Mouse (Mus musculus) lung, embryonic 16.5 days (tissue): ENCODE measurements around the gene Mef2a. TPM values are rescaled to one million over a fixed set of nuclear protein-coding genes. Genes with fewer than 3 reads are reported as not detected.

Experiments used
- ATAC-seq: fragments of 200-750 bp; cut with Nextera tagmentation; 2 replicates; pipeline ENCODE4 v1.8.0; 2017; ENCODE audit warnings: low read depth, mild to moderate bottlenecking, moderate library complexity
- H3K27ac ChIP-seq: fragments of 300-500 bp; sonication (generic); 2 replicates; pipeline ENCODE4 v1.5.1; 2014; ENCODE audit warnings: mild to moderate bottlenecking, control low read depth, low read length
- H3K27me3 ChIP-seq: fragments of 300-500 bp; sonication (generic); 2 replicates; pipeline ENCODE4 v1.6.1; 2014; ENCODE audit warnings: low read depth, low read length, mixed read lengths; ENCODE audit not compliant: control insufficient read depth, insufficient read depth
- H3K36me3 ChIP-seq: fragments of 300-500 bp; sonication (generic); 2 replicates; pipeline ENCODE4 v1.6.1; 2014; ENCODE audit warnings: low read length; ENCODE audit not compliant: control insufficient read depth, insufficient read depth
- H3K4me1 ChIP-seq: fragments of 300-500 bp; sonication (generic); replicated peaks from 2 replicates; pipeline ENCODE4 v1.6.1; 2014; ENCODE audit warnings: low read length, mixed read lengths; ENCODE audit not compliant: control insufficient read depth, insufficient read depth
- H3K4me2 ChIP-seq: fragments of 300-500 bp; sonication (generic); 2 replicates; pipeline ENCODE4 v1.6.1; 2014; ENCODE audit warnings: low read depth, low read length, control low read depth
- H3K4me3 ChIP-seq: fragments of 300-500 bp; sonication (generic); 2 replicates; pipeline ENCODE4 v1.5.1; 2014; ENCODE audit warnings: mild to moderate bottlenecking, low read length, control low read depth
- H3K9ac ChIP-seq: fragments of 300-500 bp; sonication (generic); 2 replicates; pipeline ENCODE4 v1.6.1; 2014; ENCODE audit warnings: low read length, control low read depth
- H3K9me3 ChIP-seq: fragments of 300-500 bp; sonication (generic); 2 replicates; pipeline ENCODE4 v1.6.1; 2016; ENCODE audit warnings: low read length; ENCODE audit not compliant: control insufficient read depth
- WGBS: fragments of 180-500 bp; shearing (Covaris S2); extraction: QIAGEN DNeasy Blood & Tissue Kit; methylation state at CpG from one replicate; pipeline ENCODE4 v1.1.7; 2014; 5-methylcytosine and 5-hydroxymethylcytosine counted together
- polyA plus RNA-seq: library from polyadenylated mRNA; unstranded; fragments of >200 nt; fragmentation: Nextera tagmentation; extraction: Ambion mirVana; gene quantifications from 2 replicates; pipeline ENCODE4 v1.2.1, GENCODE M21; 2015

Mef2a gene
- polyA plus RNA-seq, 1 experiment from 2014 or later, result 65.2 TPM

DNA sequence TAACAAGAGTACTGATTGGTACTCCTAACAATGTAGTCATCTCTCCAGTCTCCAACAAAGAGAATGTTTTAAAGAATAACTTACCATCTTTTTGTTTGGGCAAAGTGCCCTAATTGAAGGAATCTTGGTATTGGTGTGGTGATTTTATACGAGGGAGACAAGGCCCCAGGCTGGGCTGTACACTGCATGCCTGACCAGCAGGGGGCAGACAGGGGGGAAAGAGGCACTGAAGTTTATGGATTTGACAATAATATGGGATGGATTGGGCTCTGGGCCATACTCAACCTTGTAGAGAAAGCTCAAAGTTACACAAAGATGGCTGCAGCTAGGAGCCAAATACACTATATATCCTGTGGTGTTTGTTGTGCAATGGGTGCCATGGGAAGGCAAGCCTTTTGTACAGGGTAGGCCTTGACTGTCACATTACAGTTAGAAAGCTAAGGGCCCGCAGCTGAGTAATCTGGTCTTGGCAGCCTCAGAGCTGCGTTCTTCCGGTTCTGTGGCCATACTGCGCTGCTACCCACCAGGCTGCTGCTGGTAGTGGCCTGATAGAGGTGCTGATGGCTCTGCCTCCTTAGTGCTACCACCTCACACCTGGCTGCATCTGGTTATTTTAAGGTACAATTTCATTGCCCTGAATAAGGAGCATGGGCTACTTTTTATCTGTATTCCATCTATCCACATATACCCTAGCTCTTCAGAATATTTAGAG, 143.6 kb downstream of the Mef2a start:
- H3K4me3 ChIP-seq, result no peak overlapping the region
- no peak overlapping the region for H3K4me2 ChIP-seq
- H3K9ac ChIP-seq, result no peak overlapping the region
- H3K36me3 ChIP-seq, result peaks cover 6% of the 10 kb centered on the region; the same call in 1 of the 2 replicates
- H3K4me1 ChIP-seq, result no peaks in the 10 kb centered on the region; the same call in 1 of the 2 replicates
- H3K27ac ChIP-seq, result no peak overlapping the region
- peak; percentile 74 for ATAC-seq
- whole genome bisulfite sequencing, result 81% methylated on average over 5 of the region's 5 CpGs
- H3K9me3 ChIP-seq, result no peaks in the 10 kb centered on the region
- H3K27me3 ChIP-seq, result no peaks in the 10 kb centered on the region

DNA sequence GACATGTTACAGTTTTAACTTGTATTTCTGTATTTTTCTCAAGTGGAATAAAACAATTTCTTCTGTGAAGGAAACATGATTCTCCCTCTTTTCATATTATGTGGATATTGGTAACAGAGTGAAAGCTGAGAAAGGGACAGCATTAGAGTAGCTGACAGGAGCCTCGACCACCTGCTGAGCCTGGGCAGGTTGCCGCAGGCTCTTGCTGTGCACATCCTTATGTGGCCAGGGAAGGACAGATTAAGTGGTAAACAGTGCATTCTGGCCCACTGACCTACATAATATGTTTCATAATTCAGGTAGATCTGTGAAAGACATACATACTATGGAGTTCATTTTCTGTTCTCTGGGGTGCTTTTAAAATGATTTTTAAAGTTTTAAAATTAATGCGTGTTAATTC, 144.3 kb downstream of the Mef2a start:
- Histone ChIP-seq H3K36me3 (peaks cover 6% of the 10 kb centered on the region; the same call in 1 of the 2 replicates), H3K4me3 (no peak overlapping the region), H3K4me1 (peaks cover 2% of the 10 kb centered on the region), H3K9me3 (no peaks in the 10 kb centered on the region), H3K27me3 (no peaks in the 10 kb centered on the region), H3K27ac (no peak overlapping the region), H3K9ac (no peak overlapping the region), H3K4me2 (no peak overlapping the region)
- ATAC-seq, result no peak
- 70% methylated on average over 3 of the region's 3 CpGs for WGBS

DNA sequence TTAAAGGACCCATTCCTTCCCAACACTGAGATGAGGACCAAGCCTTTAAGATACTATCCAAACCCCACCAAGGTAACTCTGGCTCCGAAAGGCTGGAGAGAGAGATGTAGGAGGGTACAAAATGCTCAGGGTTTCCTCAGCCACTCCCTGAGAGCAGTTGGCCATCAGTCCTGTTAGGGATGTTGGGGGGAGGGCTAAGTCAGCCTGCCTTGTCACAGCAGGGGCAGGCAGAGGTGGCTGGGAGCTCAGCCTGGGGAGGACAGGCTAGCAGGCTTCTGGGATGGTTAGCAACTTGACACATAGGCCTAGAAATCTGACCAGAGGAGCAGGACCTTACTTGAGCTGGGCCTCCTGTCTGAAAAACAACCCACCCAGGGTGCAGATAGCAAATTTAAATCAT, 145.1 kb downstream of the Mef2a start:
- WGBS, result 58% methylated on average over 1 of the region's 1 CpGs

DNA sequence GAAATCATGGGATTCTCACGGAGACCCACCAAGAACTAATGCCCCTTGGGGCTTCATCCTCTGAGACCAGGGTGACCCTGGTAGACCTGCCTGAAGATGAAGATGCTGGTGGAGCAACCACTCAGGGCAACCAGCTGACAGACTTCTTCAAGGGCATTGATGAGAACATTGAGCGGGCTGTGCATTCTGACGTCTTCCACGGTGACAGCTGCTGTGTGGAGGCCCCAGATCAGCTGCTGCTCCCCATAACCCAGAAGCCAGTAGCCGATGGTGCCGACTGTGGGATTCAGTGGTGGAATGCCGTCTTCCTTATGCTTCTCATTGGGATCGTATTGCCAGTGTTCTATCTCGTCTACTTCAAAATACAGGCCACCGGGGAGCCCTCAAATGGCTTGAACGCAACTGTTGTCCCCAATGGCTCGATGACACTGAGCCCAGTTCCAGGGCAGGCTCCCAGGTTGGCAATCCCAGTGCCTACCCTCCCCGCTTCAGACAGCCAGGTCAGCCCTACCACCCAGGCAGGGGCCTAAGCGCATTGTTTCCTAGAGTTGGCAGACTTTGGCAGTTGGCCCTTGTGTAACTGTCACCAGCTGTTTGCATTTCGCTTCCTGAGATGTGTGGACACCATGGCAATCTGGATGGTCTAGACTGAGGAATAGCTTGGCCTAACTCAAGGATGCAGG, 146.6 kb downstream of the Mef2a start:
- Histone ChIP-seq H3K9me3 (no peaks in the 10 kb centered on the region), H3K27ac (no peak overlapping the region), H3K9ac (no peak overlapping the region), H3K4me2 (no peak overlapping the region), H3K27me3 (no peaks in the 10 kb centered on the region), H3K4me1 (peaks cover 8% of the 10 kb centered on the region), H3K4me3 (no peak overlapping the region), H3K36me3 (0 out of 2 replicates have a peak, but pooled peaks cover 6% of the 10 kb centered on the region)
- ATAC-seq, result no peak
- WGBS, result 88% methylated on average over 15 of the region's 15 CpGs

More for the DNA sequence above, 145.1 kb downstream of the Mef2a start:
- H3K27me3 ChIP-seq, result no peaks in the 10 kb centered on the region
- peaks cover 6% of the 10 kb centered on the region; the same call in 1 of the 2 replicates for H3K36me3 ChIP-seq
- H3K4me3 ChIP-seq, result no peak overlapping the region
- no peak overlapping the region for H3K27ac ChIP-seq
- H3K4me1 ChIP-seq, result peaks cover 8% of the 10 kb centered on the region
- H3K4me2 ChIP-seq, result no peak overlapping the region
- ATAC-seq, result no peak
- no peak overlapping the region for H3K9ac ChIP-seq
- H3K9me3 ChIP-seq, result no peaks in the 10 kb centered on the region

DNA sequence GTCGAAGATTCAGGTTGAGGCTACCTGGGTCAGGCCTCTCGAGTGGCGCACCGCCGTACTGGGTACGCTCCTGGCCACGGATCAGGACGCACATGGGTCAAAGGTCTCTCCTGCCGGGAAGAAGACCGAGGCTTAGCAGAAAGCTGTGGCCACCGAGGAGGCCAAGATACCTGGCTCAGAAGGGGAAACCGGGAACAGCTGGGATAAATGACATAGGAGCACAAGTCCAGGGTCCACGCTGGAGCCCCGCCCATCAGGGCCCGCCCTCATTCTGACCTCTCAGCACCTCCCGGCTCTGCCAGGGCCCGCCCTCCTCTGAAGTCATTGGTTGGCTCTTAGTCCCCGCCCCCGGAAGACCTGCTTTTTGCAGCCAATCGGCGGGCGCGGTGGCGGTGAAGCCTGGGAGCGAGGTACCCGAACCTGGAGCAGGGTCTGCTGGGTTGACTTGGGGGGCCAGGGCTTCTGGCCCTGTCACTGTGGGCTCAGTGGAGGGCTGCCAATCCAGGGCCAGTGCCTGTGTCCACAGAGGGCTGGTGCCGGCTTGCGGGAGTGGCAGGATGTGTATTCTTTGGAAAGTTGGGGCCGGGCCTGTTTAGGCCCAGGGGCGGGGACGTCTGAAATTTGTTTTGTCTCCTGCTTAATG, 150.3 kb downstream of the Mef2a start, which contains the start of gene Lysmd4:
TSS of gene Lysmd4 (plus strand) at position 325 of the 643 bp plus-strand sequence.
- Histone ChIP-seq H3K27ac (no peak within 1 kb of the TSS; the same call in 1 of the 2 replicates), H3K36me3 (0 out of 2 replicates have a peak, but pooled peaks cover 6% of the 10 kb centered on the region)

DNA sequence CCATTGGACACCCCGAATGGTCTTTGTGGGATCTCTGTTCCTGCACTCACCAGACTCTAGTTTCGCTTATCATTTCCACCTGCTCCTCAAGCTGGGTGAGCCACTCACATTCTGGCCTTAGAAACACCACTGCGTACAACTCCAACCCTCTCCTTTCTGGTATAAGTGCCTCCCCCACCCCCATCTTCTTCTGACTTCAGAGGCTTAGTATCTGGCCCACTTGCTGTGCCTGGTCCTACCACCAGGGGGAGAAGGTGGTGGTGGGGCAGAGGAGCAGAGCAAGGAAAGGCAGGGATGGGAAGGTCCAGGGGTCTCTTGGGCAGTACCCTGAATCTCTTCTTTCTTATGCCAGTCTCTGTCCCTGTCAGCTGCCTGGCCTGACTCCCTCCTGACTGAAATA, 155.6 kb downstream of the Mef2a start:
- no peak overlapping the region for H3K27ac ChIP-seq
- no peaks in the 10 kb centered on the region; the same call in 1 of the 2 replicates for H3K4me1 ChIP-seq
- no peak overlapping the region for H3K9ac ChIP-seq
- no peaks in the 10 kb centered on the region for H3K27me3 ChIP-seq
- H3K36me3 ChIP-seq, result no peaks in the 10 kb centered on the region
- no peak overlapping the region for H3K4me3 ChIP-seq
- WGBS, result 69% methylated on average over 3 of the region's 3 CpGs
- no peak overlapping the region for H3K4me2 ChIP-seq
- ATAC-seq, result peak; percentile 44
- no peaks in the 10 kb centered on the region for H3K9me3 ChIP-seq

More for the DNA sequence above, 150.3 kb downstream of the Mef2a start, which contains the start of gene Lysmd4:
- Histone ChIP-seq H3K4me1 (peaks cover 8% of the 10 kb centered on the region), H3K4me2 (peak within 1 kb of the TSS; percentile 85), H3K27me3 (no peaks in the 10 kb centered on the region), H3K9ac (peak within 1 kb of the TSS; percentile 84), H3K9me3 (no peaks in the 10 kb centered on the region), H3K4me3 (peak within 1 kb of the TSS; percentile 79)
- ATAC-seq, result peak; percentile 99
- WGBS, result 1% methylated on average over 31 of the region's 31 CpGs

DNA sequence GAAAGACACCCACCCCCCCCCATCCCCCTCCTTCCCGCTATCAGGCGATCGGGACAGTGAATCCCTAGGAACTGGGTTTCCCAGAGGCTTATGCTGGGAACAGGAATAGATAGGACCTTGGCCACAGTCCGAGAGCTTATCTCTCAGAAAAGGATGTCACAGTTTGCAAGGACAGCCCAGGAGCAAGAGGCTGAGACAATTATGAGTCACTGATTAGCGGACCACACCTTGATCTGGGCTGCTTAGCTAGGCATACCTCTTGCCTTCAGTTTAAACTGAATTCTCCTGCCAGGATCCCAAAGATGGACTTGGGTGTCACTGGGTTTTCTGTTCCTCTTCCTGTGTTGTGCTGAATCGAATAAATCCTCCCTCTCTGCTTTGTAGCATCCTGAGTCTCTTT, 156.3 kb downstream of the Mef2a start:
- Histone ChIP-seq H3K9ac (no peak overlapping the region), H3K36me3 (no peaks in the 10 kb centered on the region), H3K27ac (no peak overlapping the region), H3K4me1 (no peaks in the 10 kb centered on the region), H3K27me3 (no peaks in the 10 kb centered on the region), H3K4me3 (no peak overlapping the region), H3K4me2 (no peak overlapping the region), H3K9me3 (no peaks in the 10 kb centered on the region)
- WGBS, result 69% methylated on average over 6 of the region's 6 CpGs
- ATAC-seq, result no peak

DNA sequence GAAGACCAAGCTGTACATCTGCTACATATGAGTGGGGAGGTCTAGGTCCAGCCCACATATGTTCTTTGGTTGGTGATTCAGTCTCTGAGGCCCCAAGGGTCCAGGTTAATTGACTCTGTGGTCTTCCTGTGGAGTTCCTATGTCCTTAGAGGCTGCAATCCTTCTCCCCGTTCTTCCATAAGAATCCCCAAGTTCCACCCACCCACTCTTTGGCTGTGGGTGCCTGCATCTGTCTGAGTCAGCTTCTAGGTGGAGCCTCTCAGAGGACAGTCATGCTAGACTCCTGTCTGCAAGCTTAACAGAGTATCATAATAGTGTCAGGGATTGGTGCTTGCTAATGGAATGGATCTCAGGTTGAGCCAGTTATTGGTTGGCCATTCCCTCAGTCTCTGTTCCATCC, 159.1 kb downstream of the Mef2a start:
- H3K4me2 ChIP-seq, result no peak overlapping the region
- no peak overlapping the region for H3K27ac ChIP-seq
- H3K4me1 ChIP-seq, result no peaks in the 10 kb centered on the region
- WGBS, result 89% methylated on average over 1 of the region's 1 CpGs
- no peaks in the 10 kb centered on the region for H3K36me3 ChIP-seq
- H3K9ac ChIP-seq, result no peak overlapping the region
- no peaks in the 10 kb centered on the region for H3K9me3 ChIP-seq
- no peaks in the 10 kb centered on the region for H3K27me3 ChIP-seq
- H3K4me3 ChIP-seq, result no peak overlapping the region
- no peak for ATAC-seq

DNA sequence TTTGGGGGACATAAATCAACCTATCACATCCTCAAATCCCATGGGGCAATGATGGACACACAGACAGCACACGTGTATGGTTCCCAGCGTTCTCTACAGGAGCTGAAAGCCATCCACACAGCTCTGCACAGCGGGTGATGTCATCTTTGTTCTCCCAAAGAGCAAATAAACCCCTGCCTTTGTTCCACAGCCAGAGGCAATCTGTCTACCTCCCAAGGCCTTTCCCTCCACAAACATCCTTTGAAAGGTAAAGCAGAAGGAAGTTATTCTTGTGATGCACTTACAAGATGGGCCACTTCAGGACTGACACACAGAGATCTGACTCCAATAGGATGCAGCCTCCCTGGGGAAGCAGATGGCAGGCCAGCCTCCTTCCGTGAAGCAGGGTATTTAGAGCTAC, 160.7 kb downstream of the Mef2a start:
- no peak overlapping the region for H3K27ac ChIP-seq
- 48% methylated on average over 4 of the region's 4 CpGs for WGBS
- no peaks in the 10 kb centered on the region for H3K9me3 ChIP-seq
- H3K9ac ChIP-seq, result no peak overlapping the region
- ATAC-seq, result no peak
- no peaks in the 10 kb centered on the region for H3K36me3 ChIP-seq
- no peaks in the 10 kb centered on the region for H3K4me1 ChIP-seq
- no peak overlapping the region for H3K4me3 ChIP-seq
- no peaks in the 10 kb centered on the region for H3K27me3 ChIP-seq
- no peak overlapping the region for H3K4me2 ChIP-seq
